Mouse (Mus musculus) right cerebral cortex, postnatal 10 days (tissue): ENCODE measurements at regions not wholly inside any gene's neighbourhood (a gene's known extent, or its start where the extent isn't known, plus 50 kb on each side); places are given as distances from the start of the nearest gene placed in this dataset.

Experiments used
- DNase-seq, 2 experiments: peaks; one replicate each; pipeline ENCODE4 v3.0.0; 2021; ENCODE audit warnings: low spot score in 2 of 2

DNA sequence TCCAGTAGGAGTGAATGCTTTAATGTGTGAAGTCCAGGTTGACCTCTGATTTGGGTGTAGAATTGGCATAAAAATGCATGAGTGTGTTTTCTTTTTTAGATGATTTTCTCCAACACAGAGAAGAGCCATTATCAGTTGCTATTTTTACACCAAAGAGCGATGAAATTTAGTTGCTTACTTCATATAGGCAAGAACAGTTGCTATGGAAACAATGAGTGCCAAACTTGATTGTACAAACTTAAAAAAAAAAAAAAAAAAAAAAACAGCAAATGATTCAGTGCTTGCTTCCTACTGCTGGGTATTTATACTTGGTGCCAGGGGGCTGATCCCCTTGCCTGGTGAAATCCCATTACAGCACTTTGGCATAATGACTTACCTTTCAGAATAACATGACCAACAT lies 268.0 kb downstream of the Sec23a start:
- DNase-seq, result no peak

DNA sequence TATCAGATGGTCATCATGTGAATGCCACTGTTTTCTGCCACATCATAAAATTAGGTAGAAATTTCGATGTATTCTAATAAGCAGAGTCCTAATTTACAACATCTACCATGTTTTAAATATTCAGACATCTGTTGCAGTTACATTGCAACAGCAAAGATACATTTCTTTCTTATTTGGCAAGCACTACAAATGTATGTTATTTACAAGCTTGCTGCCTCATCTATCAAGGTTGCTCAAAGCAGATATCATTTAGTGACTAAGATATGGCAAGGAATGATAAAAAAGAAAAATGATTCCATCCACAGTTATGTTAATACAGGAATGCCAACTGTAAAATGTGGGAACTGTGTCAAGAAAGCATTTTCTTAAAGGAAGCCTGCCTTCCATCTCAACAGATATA lies 283.7 kb downstream of the Sec23a start:
- no peak for DNase-seq

DNA sequence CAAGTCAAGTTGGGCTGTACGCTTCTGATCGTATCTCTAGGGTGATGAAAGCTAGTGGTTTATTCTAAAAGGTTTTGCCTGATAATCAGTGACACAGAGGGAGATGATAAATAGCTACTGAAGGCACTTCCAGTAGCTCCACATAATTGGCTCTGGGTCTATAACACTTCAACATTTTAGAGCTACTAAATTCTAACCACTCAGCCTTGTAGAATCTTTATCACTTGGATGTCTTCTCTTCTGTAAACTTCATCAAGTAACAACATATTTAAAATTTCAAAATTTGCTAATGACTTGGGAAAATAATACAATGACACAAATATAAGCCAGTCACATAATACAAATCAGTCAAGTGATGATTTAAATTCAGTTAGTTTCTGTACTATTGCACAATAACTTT lies 284.3 kb downstream of the Sec23a start:
- DNase-seq, result no peak

DNA sequence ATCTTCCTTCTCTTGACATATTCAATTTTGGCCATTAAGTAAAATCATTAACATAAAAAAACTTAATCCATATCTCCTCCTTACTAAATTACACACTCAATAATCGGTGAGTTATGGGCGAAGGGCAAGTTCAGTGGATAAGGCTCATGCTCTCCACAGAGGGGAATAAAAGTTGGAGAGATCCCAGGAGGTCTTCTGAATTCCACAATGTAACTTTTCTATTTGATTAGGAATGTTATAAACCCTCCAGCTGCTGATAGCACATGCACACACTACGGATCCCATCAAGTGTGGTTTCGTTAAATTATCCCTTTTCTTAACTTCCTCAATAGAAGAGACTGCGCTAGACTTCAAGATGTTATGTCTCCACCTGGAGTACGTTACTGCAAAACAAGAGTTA lies 293.9 kb downstream of the Sec23a start:
- DNase-seq, result no peak

DNA sequence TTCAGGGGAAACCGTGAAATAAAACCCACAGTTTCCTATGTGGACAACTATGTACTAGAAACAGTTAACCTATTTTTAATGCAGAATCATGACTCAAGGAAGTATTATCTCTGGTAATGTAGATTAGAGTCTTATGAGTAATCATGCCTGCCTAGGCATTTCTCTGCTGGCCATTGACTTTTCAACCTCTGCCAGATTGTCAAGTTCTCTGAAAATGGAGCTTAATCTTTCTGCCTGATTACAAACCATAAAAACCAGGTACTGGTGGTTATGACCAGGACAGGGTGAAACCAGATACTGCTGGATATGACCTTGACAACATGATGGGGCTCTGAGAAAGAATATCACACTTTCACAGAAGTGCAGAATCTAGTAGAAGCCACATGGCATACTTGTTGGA lies 297.6 kb downstream of the Sec23a start:
- no peak for DNase-seq

DNA sequence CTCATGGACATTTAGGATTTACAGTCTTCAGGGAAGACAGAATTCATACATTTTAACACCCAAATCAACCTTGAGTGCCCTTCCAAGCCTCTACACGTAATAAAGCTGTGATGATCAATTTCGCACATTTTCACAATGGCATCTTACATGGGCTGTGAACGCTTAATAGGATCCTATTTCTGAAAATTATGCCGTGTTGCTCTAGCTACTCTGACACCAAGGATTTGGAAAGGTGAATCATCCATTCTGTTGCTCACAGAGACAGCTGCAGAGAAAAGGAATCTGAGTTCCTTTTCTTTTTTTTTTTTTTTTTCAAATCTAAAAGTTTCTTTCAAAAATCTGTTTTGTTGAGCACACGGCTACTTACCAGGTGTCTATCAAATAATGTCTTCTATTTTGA lies 316.1 kb downstream of the Sec23a start:
- no peak for DNase-seq

DNA sequence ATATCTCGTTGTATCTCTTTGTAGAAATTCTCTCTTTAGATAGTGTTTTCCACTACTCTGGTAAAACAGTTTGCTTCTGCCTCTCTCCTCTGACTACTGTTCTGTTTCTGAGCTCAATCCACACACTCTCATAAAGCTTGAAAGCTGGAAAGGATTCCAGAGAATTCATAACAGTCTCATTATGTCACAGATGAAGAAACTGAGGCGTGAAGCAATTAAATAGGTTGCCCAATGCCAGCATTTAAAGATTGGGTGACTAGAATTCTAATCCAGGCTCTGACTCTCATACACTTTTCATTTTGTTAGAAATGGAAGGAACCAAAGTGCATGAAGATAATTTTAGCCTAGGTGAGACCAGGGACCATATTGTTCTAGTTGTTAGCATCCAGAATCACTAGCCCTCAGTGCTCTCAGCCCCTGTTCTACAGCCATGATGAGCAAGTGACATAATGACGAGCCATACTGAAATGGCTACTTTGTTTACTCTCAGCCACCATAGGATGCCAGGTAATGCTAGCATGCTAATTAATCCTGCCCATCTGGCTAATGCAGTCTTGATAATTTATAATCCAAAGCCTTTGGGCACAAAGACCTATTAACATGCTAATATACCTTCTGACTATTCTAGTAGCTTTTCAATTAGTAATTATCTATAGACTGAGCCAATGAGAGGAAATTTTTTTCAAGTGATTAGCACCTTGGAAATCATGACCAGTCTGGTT lies 341.7 kb downstream of the Sec23a start:
- no peak for DNase-seq

DNA sequence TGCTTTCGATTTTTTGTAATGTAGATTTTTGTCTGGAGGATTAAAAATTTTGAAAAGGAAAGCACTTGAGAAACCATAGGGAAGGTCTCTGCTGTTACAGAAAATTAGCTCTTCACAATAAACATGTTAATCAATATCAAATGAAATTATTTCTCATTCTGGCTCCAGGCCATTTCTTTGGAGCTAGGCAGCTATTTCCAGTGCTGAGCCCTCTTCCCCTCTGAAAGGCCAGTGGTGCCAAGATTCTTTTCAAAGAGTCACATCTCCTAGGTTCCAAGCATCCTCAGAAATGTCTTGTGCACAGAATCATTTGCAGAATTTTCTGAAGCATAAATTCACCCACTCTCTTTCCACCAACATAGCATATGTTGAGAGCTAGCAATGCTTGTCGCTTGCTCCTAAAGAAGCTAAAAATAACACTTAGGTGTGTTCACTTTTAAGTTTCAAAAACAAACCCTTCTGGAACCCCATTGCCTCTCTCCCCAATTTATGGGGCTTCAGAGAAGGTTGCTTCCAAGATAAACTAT lies 357.2 kb downstream of the Sec23a start:
- no peak for DNase-seq

DNA sequence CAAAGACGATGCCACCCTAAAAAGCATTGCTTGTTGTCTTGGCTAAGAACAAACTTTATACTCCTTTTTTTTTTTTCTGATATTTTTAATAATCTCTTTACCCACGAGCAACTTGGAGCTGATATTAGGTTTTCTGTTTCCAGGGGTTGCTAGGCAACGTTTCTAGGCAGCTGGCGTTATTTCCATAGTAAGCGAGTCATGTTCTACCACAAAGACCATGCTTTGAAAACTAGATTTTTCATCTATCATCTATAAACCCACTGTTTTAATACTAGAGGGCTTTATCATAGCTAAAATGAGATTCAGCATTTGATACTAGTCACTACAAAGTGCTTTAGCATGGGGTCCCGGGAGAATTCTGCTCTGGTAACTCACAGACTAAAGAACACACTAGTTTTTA lies 358.1 kb downstream of the Sec23a start:
- DNase-seq, result peak; percentile 51 to 54

DNA sequence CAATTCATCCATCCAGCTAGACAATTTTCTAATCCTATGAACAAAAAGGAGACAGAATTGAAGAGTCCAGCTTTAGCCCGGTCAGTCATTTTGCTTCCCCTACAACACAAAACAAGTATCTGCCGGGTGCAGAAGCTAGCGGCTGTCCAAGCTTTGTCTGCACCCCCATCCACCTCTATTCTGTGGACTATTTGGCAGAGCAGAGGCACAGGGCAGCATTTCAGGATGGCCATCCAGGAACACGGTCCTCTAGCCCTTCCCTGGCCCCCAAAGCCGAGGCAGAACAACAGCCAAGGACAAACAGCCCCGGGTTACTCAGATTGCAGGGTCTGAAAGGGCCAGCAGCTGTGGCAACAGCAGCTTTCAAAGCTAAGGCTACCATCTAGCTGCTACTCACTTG lies 358.6 kb downstream of the Sec23a start:
- DNase-seq, result peak; percentile 32 to 37

DNA sequence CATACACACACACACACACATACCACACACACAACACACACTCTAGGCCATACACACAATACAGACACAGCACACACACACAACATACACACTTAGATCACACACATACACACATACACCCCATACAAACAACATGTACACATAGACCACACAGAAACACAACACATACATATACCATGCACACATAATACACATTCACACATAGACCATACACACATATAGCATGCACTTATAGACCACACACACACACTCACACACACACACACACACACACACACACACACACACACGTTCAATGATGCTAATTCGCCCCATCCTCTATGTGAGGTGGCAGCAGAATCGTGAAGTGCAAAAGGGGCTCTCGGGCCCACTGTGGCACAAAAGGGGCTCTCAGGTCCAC lies 359.1 kb downstream of the Sec23a start:
- no peak for DNase-seq

DNA sequence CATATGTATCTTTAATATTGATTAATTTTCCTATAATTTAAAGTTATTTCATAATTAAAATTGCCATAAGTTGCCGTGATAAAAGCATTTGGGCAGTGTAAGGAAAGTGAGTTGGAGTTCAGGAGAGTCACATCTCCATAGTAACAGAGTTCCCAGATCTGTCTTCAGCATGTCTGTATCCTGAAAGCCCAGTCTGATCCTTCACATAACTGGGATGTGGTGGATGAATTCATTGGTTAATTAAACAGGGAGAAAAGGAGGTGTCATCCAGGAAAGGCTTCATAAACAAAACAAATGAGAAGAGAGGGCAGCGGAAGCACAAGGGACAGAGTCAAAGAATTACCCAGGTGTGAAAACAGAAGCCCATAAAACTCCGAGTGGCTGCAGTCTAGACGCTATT lies 363.5 kb downstream of the Sec23a start:
- DNase-seq, result no peak

DNA sequence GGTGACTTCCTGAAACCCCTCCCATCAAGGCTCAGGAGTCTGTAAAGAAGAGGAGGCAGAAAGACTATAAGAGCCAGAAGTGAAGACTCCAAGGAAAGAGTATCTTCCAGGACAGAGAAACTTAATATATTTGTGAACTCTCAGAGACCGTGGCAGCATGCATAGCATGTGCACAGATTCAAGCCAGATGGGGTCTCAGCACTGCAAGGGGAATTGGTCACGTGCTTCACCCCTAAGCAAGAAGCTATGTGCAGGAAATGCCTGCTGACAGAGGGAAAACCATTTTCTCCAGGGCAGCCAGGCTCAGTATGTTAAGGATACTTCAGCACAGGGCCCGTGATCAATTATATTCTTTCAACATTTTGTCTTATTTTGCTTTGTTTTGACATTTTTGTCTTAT lies 368.0 kb downstream of the Sec23a start:
- no peak for DNase-seq

DNA sequence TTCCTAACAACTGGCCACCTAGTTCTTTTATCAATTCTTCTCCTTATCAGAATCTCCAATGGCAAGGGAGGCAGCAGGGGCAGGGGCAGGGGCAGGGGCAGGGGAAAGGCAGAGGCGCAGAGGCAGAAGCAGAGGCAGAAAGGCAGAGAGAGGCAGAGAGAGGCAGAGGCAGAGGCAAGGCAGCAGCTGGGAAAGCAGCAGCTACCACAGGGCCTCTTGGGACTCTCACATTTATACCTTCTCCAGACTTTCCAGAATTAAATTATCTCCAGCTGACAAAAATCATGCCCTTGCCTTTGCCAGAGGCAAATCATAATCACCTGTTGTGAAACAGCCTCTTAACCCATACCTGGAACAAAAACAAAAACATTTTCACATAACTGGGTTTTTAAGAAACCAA lies 370.4 kb upstream of the Clec14a start:
- DNase-seq, result no peak

DNA sequence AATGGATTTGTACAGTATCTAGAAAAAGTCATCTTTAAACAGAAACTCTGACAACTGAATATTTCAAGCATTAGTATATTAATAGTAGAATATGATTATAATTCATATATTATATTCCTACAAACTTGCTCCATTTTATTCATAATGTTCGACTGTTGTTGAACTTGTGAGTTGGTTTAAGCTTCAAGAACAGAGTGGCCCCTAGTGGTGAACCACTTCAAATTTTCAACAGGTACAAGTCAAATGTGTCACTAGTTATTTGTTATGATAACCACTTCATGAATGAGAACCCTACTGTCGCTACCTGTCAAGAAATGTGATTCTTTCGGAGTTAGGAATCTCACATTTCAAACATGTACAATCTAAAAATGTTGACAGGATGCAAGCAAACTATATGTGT lies 369.2 kb upstream of the Clec14a start:
- no peak for DNase-seq

DNA sequence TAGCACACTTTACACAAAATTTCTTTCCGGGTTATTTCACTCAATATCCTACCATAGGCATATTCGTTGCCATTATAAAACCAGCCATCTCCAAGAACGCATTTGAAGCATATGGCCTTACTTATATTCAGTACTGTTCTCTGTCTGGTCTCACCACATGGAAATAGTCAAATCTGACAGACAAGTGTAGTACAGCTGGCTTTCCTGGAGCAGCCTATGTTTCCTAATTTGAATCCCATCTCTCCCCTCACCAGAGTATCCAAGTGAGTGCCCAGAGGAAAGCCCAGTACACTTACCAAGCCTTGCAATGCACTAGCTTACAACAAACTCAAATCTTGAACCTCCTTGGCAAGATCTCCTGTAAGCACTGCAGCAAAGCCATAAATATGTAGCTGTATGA lies 363.4 kb upstream of the Clec14a start:
- peak in 1 of 2 experiments; percentile 41 for DNase-seq

DNA sequence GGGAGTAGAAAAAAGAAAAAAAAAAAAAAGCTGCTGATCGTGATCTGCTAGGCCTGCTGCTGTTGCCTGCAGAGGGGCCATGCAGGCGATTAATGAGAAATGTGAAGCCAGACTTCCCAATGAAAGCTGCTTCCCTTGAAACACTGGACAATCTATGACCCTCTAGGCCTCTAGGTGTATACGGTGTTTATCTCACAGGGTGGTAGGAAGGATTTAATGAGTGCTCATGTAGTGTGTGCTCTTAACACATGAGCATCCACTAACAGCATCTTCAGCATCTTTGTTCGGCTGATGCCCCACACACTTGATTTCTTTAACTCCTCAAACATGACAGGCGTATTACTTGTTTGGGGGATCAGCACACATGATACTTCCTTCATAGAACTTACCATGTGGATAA lies 359.7 kb upstream of the Clec14a start:
- no peak for DNase-seq

DNA sequence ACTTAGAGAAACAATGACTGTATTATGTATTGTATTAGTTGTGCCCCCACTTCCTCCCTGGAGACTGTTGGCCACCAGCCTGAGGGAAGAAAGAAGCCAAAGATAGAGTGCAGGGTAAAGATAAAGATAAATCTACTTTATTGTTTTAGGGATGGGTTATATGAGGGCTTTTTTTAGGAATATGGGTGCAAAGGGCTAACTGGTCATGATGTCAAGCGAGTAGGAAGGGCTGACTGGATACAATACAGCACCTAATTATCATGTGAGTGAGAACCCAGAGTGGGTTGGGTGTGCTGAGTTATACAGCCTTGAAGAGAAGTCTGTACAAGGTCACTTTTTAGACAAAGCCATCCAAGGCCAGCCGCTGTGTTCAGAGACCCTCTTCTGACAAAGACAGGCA lies 356.1 kb upstream of the Clec14a start:
- no peak for DNase-seq

DNA sequence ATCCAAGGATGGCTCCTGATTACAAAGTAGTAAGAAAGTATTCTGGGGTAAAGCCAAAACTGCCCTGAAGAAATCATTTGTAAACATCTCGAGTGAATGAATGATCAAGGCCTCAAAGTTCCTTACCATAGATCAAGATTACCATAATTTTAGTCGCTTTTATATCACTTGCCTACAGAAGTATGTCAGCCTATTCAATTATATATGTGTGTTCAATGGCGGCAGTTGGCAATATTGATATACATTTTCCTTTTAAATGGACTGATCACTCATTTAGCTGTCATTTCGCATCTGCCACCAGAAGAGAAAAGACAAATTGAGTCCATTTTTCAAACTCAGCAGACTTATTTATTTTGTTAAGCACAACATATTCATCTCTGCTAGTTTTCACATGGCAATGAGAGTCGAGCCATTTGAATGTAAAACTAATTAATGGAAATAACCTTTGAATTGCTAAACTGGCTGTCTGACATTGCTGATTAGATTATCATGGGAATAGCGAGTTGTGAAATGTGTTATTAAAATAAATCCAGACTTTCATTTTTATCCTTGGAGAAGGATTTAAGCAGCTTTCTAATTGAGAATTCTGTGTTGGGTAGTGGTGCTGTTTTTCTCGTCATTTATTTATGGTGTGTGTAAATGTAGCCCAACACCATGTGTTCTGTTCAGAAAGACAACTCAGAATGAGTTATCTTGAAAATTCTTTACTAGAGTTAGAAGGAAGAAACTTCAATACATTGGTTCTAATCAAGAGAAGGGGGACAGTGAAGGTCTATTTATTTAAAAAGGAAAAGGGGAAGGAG lies 350.6 kb upstream of the Clec14a start:
- no peak for DNase-seq

DNA sequence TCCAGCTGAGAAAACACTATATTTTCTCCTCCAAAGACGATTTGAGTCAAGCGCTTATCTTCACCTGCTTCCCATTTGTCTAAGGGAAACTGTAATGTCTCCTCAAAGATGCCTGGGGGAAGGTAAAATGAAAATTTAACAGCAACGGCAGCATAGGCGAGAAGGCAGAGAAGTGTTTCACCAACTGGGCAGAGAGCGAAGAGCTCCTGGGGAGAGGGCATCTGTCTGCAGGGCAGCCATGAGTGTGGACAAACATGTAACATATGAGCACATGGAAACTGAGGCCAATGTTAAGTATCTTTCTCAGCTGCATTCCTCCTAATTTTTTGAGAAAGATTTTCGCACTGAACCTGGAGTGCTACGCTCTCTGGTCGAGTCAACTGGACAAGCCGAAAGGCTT lies 325.7 kb upstream of the Clec14a start:
- no peak for DNase-seq

DNA sequence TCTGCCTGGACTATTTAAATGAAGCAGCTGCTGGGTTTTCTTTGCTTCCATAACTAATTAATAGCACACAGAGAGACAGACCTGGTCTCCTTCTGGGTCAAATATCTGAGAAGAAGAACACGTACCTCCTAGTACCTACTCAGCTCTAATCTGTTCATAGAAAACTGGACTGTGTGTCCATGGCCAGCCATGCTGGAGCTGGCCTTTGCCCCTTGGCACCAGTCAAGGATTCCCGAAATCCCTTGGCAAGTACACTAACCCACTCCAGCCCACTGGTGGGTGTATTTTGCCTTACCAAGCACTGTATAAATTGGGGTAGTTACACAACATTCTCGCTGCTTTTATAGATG lies 322.4 kb upstream of the Clec14a start:
- no peak for DNase-seq

DNA sequence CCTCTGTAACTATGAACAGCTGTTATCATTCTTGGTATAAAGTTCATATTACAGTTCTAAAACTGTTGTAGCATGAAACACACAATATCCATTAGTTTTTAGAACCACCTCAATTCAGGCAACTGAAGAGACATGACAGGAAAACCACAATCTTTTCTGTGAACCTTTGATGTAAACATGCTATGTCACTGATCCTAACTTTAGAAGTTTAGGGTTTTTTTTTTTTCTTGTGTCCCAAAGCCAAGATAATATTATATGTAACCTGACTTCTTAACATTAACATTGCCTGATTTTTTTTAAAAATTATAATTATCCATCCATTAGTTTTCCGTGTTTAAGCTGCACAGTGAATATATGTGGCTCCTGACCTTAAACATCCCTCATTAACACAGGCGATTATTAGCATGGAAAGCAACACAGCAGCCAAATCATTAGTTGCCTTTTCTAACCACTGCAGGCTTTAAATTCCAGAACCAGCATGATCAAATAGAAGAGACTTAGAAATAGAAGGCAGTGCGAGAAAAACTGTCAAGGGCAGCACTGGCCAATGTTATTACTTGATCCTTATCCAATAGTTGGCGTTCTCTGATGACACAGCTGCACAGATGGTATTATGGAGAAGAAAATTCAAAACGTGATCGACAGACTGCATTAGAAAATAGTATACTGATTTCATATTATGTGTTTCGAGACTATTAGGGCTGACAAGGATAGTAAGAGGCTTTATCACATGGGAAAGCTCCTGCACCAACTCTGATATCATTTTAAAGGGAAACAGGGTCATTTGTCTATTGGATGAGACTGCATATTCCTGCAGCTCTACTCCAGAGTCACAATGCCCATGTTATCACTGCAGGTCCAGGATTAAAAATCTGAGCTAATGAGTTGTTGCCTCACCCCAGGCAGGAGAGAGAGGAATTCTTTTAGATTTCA lies 321.7 kb upstream of the Clec14a start:
- DNase-seq, result no peak
